Mouse (Mus musculus) hindbrain, embryonic 15.5 days (tissue): ENCODE measurements at regions not wholly inside any gene's neighbourhood (a gene's known extent, or its start where the extent isn't known, plus 50 kb on each side); places are given as distances from the start of the nearest gene placed in this dataset.

Experiments
- ATAC-seq: fragments of 200-750 bp; cut with Nextera tagmentation; 2 replicates; pipeline ENCODE4 v1.8.0; 2017; ENCODE audit warnings: low read depth, moderate number of reproducible peaks, moderate TSS enrichment; ENCODE audit not compliant: low FRiP score
- H3K27ac ChIP-seq: fragments of 300-500 bp; sonication (generic); replicated peaks from 2 replicates; pipeline ENCODE4 v1.5.1; 2015; ENCODE audit warnings: mild to moderate bottlenecking, inconsistent platforms
- H3K27me3 ChIP-seq: fragments of 300-500 bp; sonication (generic); 2 replicates; pipeline ENCODE4 v1.6.1; 2015; ENCODE audit warnings: control low read depth, inconsistent platforms
- H3K36me3 ChIP-seq: fragments of 300-500 bp; sonication (generic); 2 replicates; pipeline ENCODE4 v1.6.1; 2015; ENCODE audit warnings: control low read depth, inconsistent platforms
- H3K4me1 ChIP-seq: fragments of 300-500 bp; sonication (generic); replicated peaks from 2 replicates; pipeline ENCODE4 v1.6.1; 2015; ENCODE audit warnings: control low read depth, inconsistent platforms
- H3K4me2 ChIP-seq: fragments of 300-500 bp; sonication (generic); 2 replicates; pipeline ENCODE4 v1.6.1; 2015; ENCODE audit warnings: moderate library complexity, mild to moderate bottlenecking, inconsistent platforms
- H3K4me3 ChIP-seq: fragments of 300-500 bp; sonication (generic); 2 replicates; pipeline ENCODE4 v1.5.1; 2015; ENCODE audit warnings: mild to moderate bottlenecking, inconsistent platforms
- H3K9ac ChIP-seq: fragments of 300-500 bp; sonication (generic); 2 replicates; pipeline ENCODE4 v1.6.1; 2015; ENCODE audit warnings: inconsistent platforms
- H3K9me3 ChIP-seq: fragments of 300-500 bp; sonication (generic); 2 replicates; pipeline ENCODE4 v1.6.1; 2016; ENCODE audit warnings: control low read depth, inconsistent platforms
- WGBS: fragments of 180-500 bp; shearing (Covaris S2); methylation state at CpG from one replicate; pipeline ENCODE4 v1.1.7; 2015; 5-methylcytosine and 5-hydroxymethylcytosine counted together

GRCm38 (mm10) chr1:113389920-113390319 lies 1525.2 kb upstream of the Dsel start:
- Histone ChIP-seq H3K27ac (no peak overlapping the region), H3K36me3 (no peaks in the 10 kb centered on the region), H3K4me1 (no peaks in the 10 kb centered on the region), H3K9me3 (no peaks in the 10 kb centered on the region), H3K9ac (no peak overlapping the region), H3K27me3 (no peaks in the 10 kb centered on the region), H3K4me2 (no peak overlapping the region), H3K4me3 (no peak overlapping the region)
- ATAC-seq = no peak
- 88% methylated on average over 2 of the region's 2 CpGs for WGBS

- no peaks in the 10 kb centered on the region for H3K9me3 ChIP-seq
- H3K4me3 ChIP-seq = no peak overlapping the region
- H3K36me3 ChIP-seq = no peaks in the 10 kb centered on the region
- no peak overlapping the region for H3K9ac ChIP-seq
- H3K4me2 ChIP-seq = no peak overlapping the region
- H3K4me1 ChIP-seq = no peaks in the 10 kb centered on the region
- WGBS = 22% methylated on average over 6 of the region's 6 CpGs
- no peaks in the 10 kb centered on the region for H3K27me3 ChIP-seq
- ATAC-seq = peak; percentile 59; the same call in 1 of the 2 replicates
- no peak overlapping the region for H3K27ac ChIP-seq
Observed at GRCm38 (mm10) chr1:113384888-113385430, 1520.2 kb upstream of the Dsel start.

GRCm38 (mm10) chr1:113383717-113384116 lies 1519.0 kb upstream of the Dsel start:
- WGBS = 96% methylated on average over 2 of the region's 2 CpGs
- Histone ChIP-seq H3K4me1 (no peaks in the 10 kb centered on the region), H3K4me3 (no peak overlapping the region), H3K9ac (no peak overlapping the region), H3K9me3 (no peaks in the 10 kb centered on the region), H3K27ac (no peak overlapping the region), H3K27me3 (no peaks in the 10 kb centered on the region), H3K4me2 (no peak overlapping the region), H3K36me3 (no peaks in the 10 kb centered on the region)
- no peak for ATAC-seq

- no peak overlapping the region for H3K4me2 ChIP-seq
- H3K9me3 ChIP-seq = no peaks in the 10 kb centered on the region
- no peaks in the 10 kb centered on the region for H3K4me1 ChIP-seq
- H3K4me3 ChIP-seq = no peak overlapping the region
- no peak overlapping the region for H3K27ac ChIP-seq
- no peak for ATAC-seq
- H3K27me3 ChIP-seq = no peaks in the 10 kb centered on the region
- H3K36me3 ChIP-seq = no peaks in the 10 kb centered on the region
- WGBS = 79% methylated on average over 1 of the region's 1 CpGs
- H3K9ac ChIP-seq = no peak overlapping the region
Observed at GRCm38 (mm10) chr1:113372679-113373078, 1508.0 kb upstream of the Dsel start.

GRCm38 (mm10) chr1:113358242-113358641 lies 1493.5 kb upstream of the Dsel start:
- WGBS = 31% methylated on average over 4 of the region's 4 CpGs
- no peaks in the 10 kb centered on the region for H3K36me3 ChIP-seq
- H3K9ac ChIP-seq = no peak overlapping the region
- no peaks in the 10 kb centered on the region for H3K4me1 ChIP-seq
- H3K27me3 ChIP-seq = no peaks in the 10 kb centered on the region
- no peak overlapping the region for H3K27ac ChIP-seq
- no peaks in the 10 kb centered on the region for H3K9me3 ChIP-seq
- H3K4me2 ChIP-seq = no peak overlapping the region
- peak; percentile 74 for ATAC-seq
- no peak overlapping the region for H3K4me3 ChIP-seq

- Histone ChIP-seq H3K9ac (no peak overlapping the region), H3K36me3 (no peaks in the 10 kb centered on the region), H3K4me1 (no peaks in the 10 kb centered on the region), H3K27ac (no peak overlapping the region), H3K27me3 (no peaks in the 10 kb centered on the region), H3K4me2 (no peak overlapping the region), H3K4me3 (no peak overlapping the region), H3K9me3 (no peaks in the 10 kb centered on the region)
- WGBS = 81% methylated on average over 2 of the region's 2 CpGs
- ATAC-seq = no peak
Observed at GRCm38 (mm10) chr1:113308037-113308436, 1443.3 kb upstream of the Dsel start.

GRCm38 (mm10) chr1:113297807-113298206 lies 1433.1 kb upstream of the Dsel start:
- no peaks in the 10 kb centered on the region for H3K9me3 ChIP-seq
- no peak overlapping the region for H3K27ac ChIP-seq
- ATAC-seq = no peak
- H3K4me3 ChIP-seq = no peak overlapping the region
- no peaks in the 10 kb centered on the region for H3K27me3 ChIP-seq
- no peak overlapping the region for H3K9ac ChIP-seq
- no peaks in the 10 kb centered on the region for H3K36me3 ChIP-seq
- no peak overlapping the region for H3K4me2 ChIP-seq
- no peaks in the 10 kb centered on the region for H3K4me1 ChIP-seq
- WGBS = 61% methylated on average over 3 of the region's 3 CpGs

GRCm38 (mm10) chr1:113288242-113288641 lies 1423.5 kb upstream of the Dsel start:
- H3K9ac ChIP-seq = no peak overlapping the region
- H3K4me3 ChIP-seq = no peak overlapping the region
- ATAC-seq = no peak
- H3K4me1 ChIP-seq = no peaks in the 10 kb centered on the region
- no peak overlapping the region for H3K4me2 ChIP-seq
- H3K27me3 ChIP-seq = no peaks in the 10 kb centered on the region
- H3K9me3 ChIP-seq = no peaks in the 10 kb centered on the region
- no peak overlapping the region for H3K27ac ChIP-seq
- no peaks in the 10 kb centered on the region for H3K36me3 ChIP-seq

- no peak overlapping the region for H3K4me2 ChIP-seq
- no peaks in the 10 kb centered on the region for H3K36me3 ChIP-seq
- H3K4me1 ChIP-seq = no peaks in the 10 kb centered on the region
- no peak overlapping the region for H3K27ac ChIP-seq
- ATAC-seq = no peak
- H3K27me3 ChIP-seq = no peaks in the 10 kb centered on the region
- H3K4me3 ChIP-seq = no peak overlapping the region
- no peak overlapping the region for H3K9ac ChIP-seq
- no peaks in the 10 kb centered on the region for H3K9me3 ChIP-seq
Observed at GRCm38 (mm10) chr1:113284122-113284521, 1419.4 kb upstream of the Dsel start.

- H3K9ac ChIP-seq = no peak overlapping the region
- ATAC-seq = no peak
Observed at GRCm38 (mm10) chr1:113259421-113259820, 1394.7 kb upstream of the Dsel start.

GRCm38 (mm10) chr1:113247325-113247724 lies 1382.6 kb upstream of the Dsel start:
- Histone ChIP-seq H3K9me3 (no peaks in the 10 kb centered on the region), H3K4me1 (no peaks in the 10 kb centered on the region), H3K27me3 (no peaks in the 10 kb centered on the region), H3K4me2 (no peak overlapping the region), H3K9ac (no peak overlapping the region), H3K27ac (no peak overlapping the region), H3K36me3 (no peaks in the 10 kb centered on the region), H3K4me3 (no peak overlapping the region)
- ATAC-seq = no peak
- 67% methylated on average over 5 of the region's 5 CpGs for WGBS

More at GRCm38 (mm10) chr1:113259421-113259820, 1394.7 kb upstream of the Dsel start:
- Histone ChIP-seq H3K27me3 (no peaks in the 10 kb centered on the region), H3K4me1 (no peaks in the 10 kb centered on the region), H3K27ac (no peak overlapping the region), H3K4me2 (no peak overlapping the region), H3K9me3 (no peaks in the 10 kb centered on the region), H3K4me3 (no peak overlapping the region), H3K36me3 (no peaks in the 10 kb centered on the region)

GRCm38 (mm10) chr1:113210095-113210494 lies 1345.4 kb upstream of the Dsel start:
- Histone ChIP-seq H3K4me1 (no peaks in the 10 kb centered on the region), H3K36me3 (no peaks in the 10 kb centered on the region), H3K4me2 (no peak overlapping the region), H3K9ac (no peak overlapping the region), H3K27ac (no peak overlapping the region), H3K9me3 (no peaks in the 10 kb centered on the region), H3K4me3 (no peak overlapping the region), H3K27me3 (no peaks in the 10 kb centered on the region)
- no peak for ATAC-seq
- WGBS = 92% methylated on average over 1 of the region's 1 CpGs

- Histone ChIP-seq H3K27me3 (no peaks in the 10 kb centered on the region), H3K36me3 (no peaks in the 10 kb centered on the region), H3K4me3 (no peak overlapping the region), H3K4me2 (no peak overlapping the region), H3K27ac (no peak overlapping the region), H3K4me1 (no peaks in the 10 kb centered on the region), H3K9me3 (no peaks in the 10 kb centered on the region), H3K9ac (no peak overlapping the region)
- 95% methylated on average over 1 of the region's 1 CpGs for WGBS
- no peak for ATAC-seq
Observed at GRCm38 (mm10) chr1:113204019-113204418, 1339.3 kb upstream of the Dsel start.
